In the genomic region with DNA sequence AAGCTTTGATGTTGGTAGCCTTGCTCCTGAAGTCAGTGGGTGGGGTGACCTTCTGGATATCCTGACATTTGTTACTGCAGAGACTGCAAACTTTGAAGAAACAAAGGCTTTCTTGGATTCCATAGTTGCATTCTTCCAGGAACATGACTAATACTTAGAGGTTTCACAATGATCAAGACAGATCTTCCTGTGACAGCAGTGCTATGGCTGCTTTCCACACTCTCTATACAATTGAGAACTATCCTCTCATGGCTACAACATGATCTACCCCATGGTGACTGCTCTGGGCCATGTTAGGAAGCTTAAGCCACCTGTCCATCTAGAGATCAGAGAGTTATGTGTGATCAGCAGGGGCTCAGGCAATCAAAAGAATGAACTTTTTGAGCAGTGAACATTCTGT, we compare ENCODE assay signal across 16 mouse cellular contexts.
"Had no signal": no experiment of that assay in that cellular context is flagged by ENCODE, and none has a peak within 500 bp of the region (broad histone marks: within the 10 kb centered on the region; RNA-seq: fewer than 3 reads in every experiment).

No protein-coding gene starts in this region.

- H3K9me3 ChIP-seq: limb, embryonic 12.5 days; liver, embryonic 15.5 days; lung, embryonic 15.5 days; midbrain, embryonic 10.5 days; neural tube, embryonic 13.5 days; stomach, embryonic 15.5 days had no signal

- H3K9ac ChIP-seq: limb, embryonic 12.5 days; liver, embryonic 15.5 days; lung, embryonic 15.5 days; neural tube, embryonic 13.5 days; stomach, embryonic 15.5 days had no signal

- H3K27me3 ChIP-seq: limb, embryonic 12.5 days; liver, embryonic 15.5 days; lung, embryonic 15.5 days; neural tube, embryonic 13.5 days; stomach, embryonic 15.5 days had no signal

- H3K4me1 ChIP-seq: limb, embryonic 12.5 days; liver, embryonic 15.5 days; lung, embryonic 15.5 days; midbrain, embryonic 10.5 days; neural tube, embryonic 13.5 days; stomach, embryonic 15.5 days had no signal

- H3K36me3 ChIP-seq: limb, embryonic 12.5 days; liver, embryonic 15.5 days; lung, embryonic 15.5 days; midbrain, embryonic 10.5 days; neural tube, embryonic 13.5 days; stomach, embryonic 15.5 days had no signal

- DNase-seq: kidney, adult 11 months; kidney, adult 9 months; kidney, postnatal 36 days; layer of hippocampus, adult 9-11 months; layer of hippocampus, postnatal 36 days; liver; midbrain, embryonic 14.5 days; retina, postnatal 1 day; thymus, postnatal 36 days had no signal

- H3K4me3 ChIP-seq: limb, embryonic 12.5 days; liver, embryonic 15.5 days; lung, embryonic 15.5 days; midbrain, embryonic 10.5 days; neural tube, embryonic 13.5 days; stomach, embryonic 15.5 days had no signal

- H3K4me2 ChIP-seq: limb, embryonic 12.5 days; liver, embryonic 15.5 days; lung, embryonic 15.5 days; neural tube, embryonic 13.5 days; stomach, embryonic 15.5 days had no signal

- H3K27ac ChIP-seq: kidney, postnatal 0 days; limb, embryonic 12.5 days; liver, embryonic 15.5 days; lung, embryonic 15.5 days; midbrain, embryonic 10.5 days; neural tube, embryonic 13.5 days; stomach, embryonic 15.5 days had no signal
